In the genomic region with DNA sequence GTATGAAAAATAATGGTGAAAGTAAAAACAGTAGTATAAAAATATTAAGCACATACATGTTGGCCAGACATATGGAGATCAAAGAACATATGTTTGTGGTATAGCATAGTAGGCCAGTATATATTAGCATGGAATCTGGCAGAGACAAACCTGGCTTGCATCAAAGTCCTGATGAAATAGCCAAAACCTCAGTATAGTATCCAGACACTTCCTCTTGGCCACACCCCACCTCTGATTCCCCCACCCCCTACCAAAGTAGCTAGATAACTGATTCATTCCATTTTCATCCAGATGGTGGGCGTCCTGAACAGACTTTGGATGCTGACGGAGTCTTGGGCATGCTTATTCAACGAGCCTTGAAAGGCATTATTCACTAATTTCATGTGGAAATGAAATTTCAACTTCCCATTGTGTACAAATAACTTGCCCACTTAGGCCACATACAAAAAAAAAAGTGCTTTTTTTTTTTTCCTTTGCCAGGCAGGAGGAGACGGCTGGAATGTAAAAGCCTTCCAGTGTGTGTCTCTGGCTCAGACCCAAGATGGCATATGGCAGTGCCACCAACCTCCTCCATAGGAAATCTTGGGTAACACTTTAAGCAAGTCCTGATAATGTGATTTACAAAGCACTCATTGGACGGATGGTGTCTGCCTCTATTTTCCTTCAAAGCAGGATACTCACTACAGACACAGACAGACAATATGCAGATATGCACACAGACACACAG, we compare ENCODE assay signal across 11 mouse cellular contexts.
DNase-seq lines count a peak whose midpoint lies in the region; ATAC-seq lines count a peak whose summit lies in the region.
"Had no signal": no experiment of that assay in that cellular context is flagged by ENCODE, and none has a peak within 500 bp of the region (broad histone marks: within the 10 kb centered on the region; RNA-seq: fewer than 3 reads in every experiment).

No protein-coding gene starts in this region.

- H3K27me3 ChIP-seq in hindbrain, embryonic 15.5 days = no peaks in the 10 kb centered on the region
- no peaks in the 10 kb centered on the region for H3K27me3 ChIP-seq in hindbrain, embryonic 10.5 days (ENCODE audit: insufficient read depth, poor library complexity, severe bottlenecking)
- H3K27me3 ChIP-seq: CH12.LX; embryonic facial prominence, embryonic 15.5 days had no signal

- H3K4me1 ChIP-seq in hindbrain, embryonic 15.5 days (replicated peaks) = peaks cover 10% of the 10 kb centered on the region
- peaks cover 6% of the 10 kb centered on the region; the same call in 1 of the 2 replicates for H3K4me1 ChIP-seq in hindbrain, embryonic 10.5 days (replicated peaks)
- H3K4me1 ChIP-seq: embryonic facial prominence, embryonic 15.5 days had no signal

- H3K4me3 ChIP-seq in hindbrain, embryonic 15.5 days = no peak overlapping the region
- H3K4me3 ChIP-seq in hindbrain, embryonic 10.5 days = no peak overlapping the region
- H3K4me3 ChIP-seq: embryonic facial prominence, embryonic 15.5 days; myocyte had no signal

- whole genome bisulfite sequencing in hindbrain, embryonic 15.5 days = 41% methylated on average over 5 of the region's 5 CpGs
- WGBS in hindbrain, embryonic 10.5 days = 77% methylated on average over 5 of the region's 5 CpGs

- DNase-seq in hindbrain, embryonic 10.5 days (ENCODE audit: low spot score) = no peak
- DNase-seq in Muller cell, postnatal 12 days (ENCODE audit: inconsistent ontology term) = peak; percentile 37
- peak; percentile 47 to 54 for DNase-seq in cerebellum, adult 18-20 months
- peak; percentile 59 to 63 for DNase-seq in left cerebral cortex, adult 18-20 months (ENCODE audit: low spot score in 2 of 2)
- no peak for DNase-seq in gastrocnemius, adult 8-10 months (ENCODE audit: low spot score in 2 of 2)

- H3K36me3 ChIP-seq in hindbrain, embryonic 15.5 days = no peaks in the 10 kb centered on the region
- H3K36me3 ChIP-seq in hindbrain, embryonic 10.5 days = no peaks in the 10 kb centered on the region
- H3K36me3 ChIP-seq: embryonic facial prominence, embryonic 15.5 days had no signal

- no peak for ATAC-seq in hindbrain, embryonic 15.5 days (ENCODE audit: low FRiP score, low read depth)
- no peak for ATAC-seq in megakaryocyte-erythroid progenitor cell, adult 5-6 weeks (replicated peaks; ENCODE audit: low FRiP score, low TSS enrichment, poor library complexity, severe bottlenecking)
- ATAC-seq in megakaryocyte, adult 5-6 weeks (ENCODE audit: poor library complexity, severe bottlenecking) = no peak

- peak overlapping the region; percentile 31; the same call in 1 of the 2 replicates for H3K27ac ChIP-seq in hindbrain, embryonic 15.5 days (replicated peaks)
- no peak overlapping the region for H3K27ac ChIP-seq in hindbrain, embryonic 10.5 days
- H3K27ac ChIP-seq: embryonic facial prominence, embryonic 15.5 days had no signal

- H3K4me2 ChIP-seq in hindbrain, embryonic 15.5 days = no peak overlapping the region
- H3K4me2 ChIP-seq: embryonic facial prominence, embryonic 15.5 days had no signal

- H3K9ac ChIP-seq in hindbrain, embryonic 15.5 days = no peak overlapping the region
- H3K9ac ChIP-seq: embryonic facial prominence, embryonic 15.5 days had no signal

- no peaks in the 10 kb centered on the region for H3K9me3 ChIP-seq in hindbrain, embryonic 15.5 days
- H3K9me3 ChIP-seq in hindbrain, embryonic 10.5 days = no peaks in the 10 kb centered on the region
- H3K9me3 ChIP-seq: embryonic facial prominence, embryonic 15.5 days had no signal

Comparison
In these comparisons a context has a peak if more than half of its experiments do, and no peak if none do; other contexts are left out.
1. DNase-seq: peak in Muller cell, postnatal 12 days (single experiment), cerebellum, adult 18-20 months (2 of 2) and left cerebral cortex, adult 18-20 months (2 of 2); none in hindbrain, embryonic 10.5 days (single experiment) and gastrocnemius, adult 8-10 months (0 of 2).